Mouse (Mus musculus) liver, embryonic 16.5 days (tissue): ENCODE results near the gene C330021F23Rik. TPM values are rescaled to one million over a fixed set of nuclear protein-coding genes. Genes with fewer than 3 reads are reported as not detected.

Source experiments
- ATAC-seq: fragments of 200-750 bp; cut with Nextera tagmentation; 2 replicates; pipeline ENCODE4 v1.8.0; 2017; ENCODE audit warnings: low read depth, mild to moderate bottlenecking, moderate number of reproducible peaks, moderate library complexity
- H3K27ac ChIP-seq: fragments of 300-500 bp; sonication (generic); 2 replicates; pipeline ENCODE4 v1.5.1; 2014; ENCODE audit warnings: mild to moderate bottlenecking, low read length
- H3K27me3 ChIP-seq: fragments of 300-500 bp; sonication (generic); 2 replicates; pipeline ENCODE4 v1.6.1; 2014; ENCODE audit warnings: low read depth, low read length, mixed read lengths; ENCODE audit not compliant: control insufficient read depth, insufficient read depth
- H3K36me3 ChIP-seq: fragments of 300-500 bp; sonication (generic); 2 replicates; pipeline ENCODE4 v1.6.1; 2014; ENCODE audit warnings: mild to moderate bottlenecking; ENCODE audit not compliant: control insufficient read depth, insufficient read depth
- H3K4me1 ChIP-seq: fragments of 300-500 bp; sonication (generic); 2 replicates; pipeline ENCODE4 v1.6.1; 2014; ENCODE audit warnings: low read depth, low read length, mixed read lengths; ENCODE audit not compliant: control insufficient read depth
- H3K4me2 ChIP-seq: fragments of 300-500 bp; sonication (generic); 2 replicates; pipeline ENCODE4 v1.6.1; 2014; ENCODE audit warnings: low read depth, low read length, mixed read lengths
- H3K4me3 ChIP-seq: fragments of 300-500 bp; sonication (generic); 2 replicates; pipeline ENCODE4 v1.5.1; 2014; ENCODE audit warnings: low read depth, mild to moderate bottlenecking, low read length
- H3K9ac ChIP-seq: fragments of 300-500 bp; sonication (generic); 2 replicates; pipeline ENCODE4 v1.6.1; 2014; ENCODE audit warnings: low read depth, low read length
- H3K9me3 ChIP-seq: fragments of 300-500 bp; sonication (generic); replicated peaks from 2 replicates; pipeline ENCODE4 v1.6.1; 2016; ENCODE audit warnings: low read length; ENCODE audit not compliant: control insufficient read depth
- WGBS: fragments of 180-500 bp; shearing (Covaris S2); extraction: QIAGEN DNeasy Blood & Tissue Kit; methylation state at CpG from one replicate; pipeline ENCODE4 v1.1.7; 2014; ENCODE audit not compliant: insufficient replicate concordance; 5-methylcytosine and 5-hydroxymethylcytosine counted together
- polyA plus RNA-seq: library from polyadenylated mRNA; unstranded; fragments of >200 nt; fragmentation: Nextera tagmentation; extraction: Ambion mirVana; gene quantifications from 2 replicates; pipeline ENCODE4 v1.2.1, GENCODE M21; 2015

The C330021F23Rik gene
- polyA plus RNA-seq, 1 experiment from 2014 or later = 4.8 TPM

DNA sequence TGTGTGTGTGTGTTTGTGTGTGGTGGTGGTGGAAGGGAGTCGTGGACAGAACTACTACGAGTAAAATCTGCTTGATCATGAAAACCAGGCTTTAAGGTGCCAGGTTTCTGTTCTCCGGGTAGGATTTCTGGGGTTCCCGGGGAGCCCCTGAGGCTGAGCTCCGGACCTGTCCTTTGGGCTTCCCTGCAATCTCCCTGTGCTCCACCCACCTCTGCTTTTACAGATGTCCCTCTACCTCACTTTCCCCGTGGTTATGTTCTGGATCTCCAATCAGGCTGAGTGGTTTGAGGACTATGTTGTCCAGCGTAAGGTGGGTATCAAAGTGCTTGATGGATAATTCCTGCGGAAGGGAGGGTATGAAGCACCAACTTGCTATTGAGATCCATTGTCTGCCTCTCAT lies 54.3 kb downstream of the C330021F23Rik start:
- WGBS = 55% methylated on average over 8 of the region's 8 CpGs
- no peaks in the 10 kb centered on the region for H3K9me3 ChIP-seq
- H3K9ac ChIP-seq = peak overlapping the region; percentile 75
- H3K36me3 ChIP-seq = peaks cover 12% of the 10 kb centered on the region
- H3K4me1 ChIP-seq = peaks cover 17% of the 10 kb centered on the region
- no peaks in the 10 kb centered on the region for H3K27me3 ChIP-seq
- no peak for ATAC-seq
- H3K4me3 ChIP-seq = peak overlapping the region; percentile 89
- peak overlapping the region; percentile 85 for H3K4me2 ChIP-seq
- no peak overlapping the region for H3K27ac ChIP-seq

GRCm38 (mm10) chr8:3625445-3625844 lies 57.7 kb downstream of the C330021F23Rik start, which contains the start of gene Pcp2:
Gene Pcp2 (minus strand): TSS chr8:3625545.
- H3K9ac ChIP-seq = no peak within 1 kb of the TSS
- ATAC-seq = no peak
- no peaks in the 10 kb centered on the region for H3K36me3 ChIP-seq
- no peak within 1 kb of the TSS for H3K4me3 ChIP-seq
- no peaks in the 10 kb centered on the region; the same call in none of the 2 replicates for H3K27me3 ChIP-seq
- H3K9me3 ChIP-seq = no peaks in the 10 kb centered on the region
- no peak within 1 kb of the TSS for H3K27ac ChIP-seq
- 60% methylated on average over 1 of the region's 1 CpGs for WGBS
- peaks cover 10% of the 10 kb centered on the region for H3K4me1 ChIP-seq
- no peak within 1 kb of the TSS for H3K4me2 ChIP-seq

DNA sequence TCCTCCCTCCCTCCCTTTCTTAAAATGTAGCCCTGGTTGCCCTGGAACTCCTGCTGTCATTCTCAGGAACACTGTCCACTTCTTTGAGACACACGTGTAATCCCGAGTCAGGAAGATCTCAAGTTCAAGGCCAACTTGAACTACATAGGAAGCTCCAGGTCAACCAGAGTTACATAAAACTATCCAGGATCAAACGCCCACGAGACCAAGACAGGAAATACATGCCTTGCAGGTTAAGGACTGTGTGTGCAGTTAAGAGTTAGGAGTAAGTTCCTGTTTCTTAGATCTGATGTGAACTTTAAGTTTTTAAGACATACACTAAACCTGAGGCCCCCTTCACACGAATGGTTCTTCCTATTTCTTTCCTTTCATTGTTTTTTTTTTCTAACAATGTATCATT lies 59.2 kb downstream of the C330021F23Rik start:
- Histone ChIP-seq H3K4me1 (peaks cover 16% of the 10 kb centered on the region), H3K9me3 (no peaks in the 10 kb centered on the region), H3K9ac (no peak overlapping the region), H3K4me2 (no peak overlapping the region), H3K27ac (no peak overlapping the region), H3K36me3 (no peaks in the 10 kb centered on the region), H3K27me3 (no peaks in the 10 kb centered on the region; the same call in none of the 2 replicates), H3K4me3 (no peak overlapping the region)
- no peak for ATAC-seq
- WGBS = 18% methylated on average over 5 of the region's 5 CpGs

DNA sequence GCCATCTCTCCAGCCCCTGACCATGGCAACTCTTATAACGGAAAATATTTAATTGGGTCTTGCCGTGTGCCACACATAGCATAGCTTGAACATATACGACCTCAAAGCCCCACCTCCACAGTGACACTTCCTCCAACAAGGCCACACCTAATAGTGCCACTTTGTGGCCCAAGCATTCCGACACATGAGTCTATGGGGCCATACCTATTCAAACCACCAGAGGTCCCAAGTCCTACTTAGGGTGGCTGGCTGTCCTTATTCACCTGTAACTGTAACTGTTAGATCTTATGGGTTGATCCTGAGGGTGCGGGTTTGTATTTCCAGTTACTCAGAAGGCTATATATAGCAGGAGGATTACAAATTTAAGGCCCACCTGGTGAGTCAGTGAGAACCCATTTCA lies 60.2 kb downstream of the C330021F23Rik start:
- H3K9me3 ChIP-seq = no peaks in the 10 kb centered on the region
- no peak overlapping the region for H3K4me2 ChIP-seq
- no peaks in the 10 kb centered on the region for H3K36me3 ChIP-seq
- H3K9ac ChIP-seq = no peak overlapping the region
- peaks cover 13% of the 10 kb centered on the region for H3K4me1 ChIP-seq
- H3K4me3 ChIP-seq = no peak overlapping the region
- H3K27me3 ChIP-seq = no peaks in the 10 kb centered on the region; the same call in none of the 2 replicates
- 39% methylated on average over 5 of the region's 5 CpGs for WGBS
- no peak for ATAC-seq
- no peak overlapping the region for H3K27ac ChIP-seq

GRCm38 (mm10) chr8:3630647-3631477 lies 63.1 kb downstream of the C330021F23Rik start, which contains the start of gene Stxbp2:
Gene Stxbp2 (plus strand): TSS chr8:3630955.
- peaks cover 13% of the 10 kb centered on the region for H3K4me1 ChIP-seq

GRCm38 (mm10) chr8:3631478-3631875 lies 63.7 kb downstream of the C330021F23Rik start:
- 5% methylated on average over 8 of the region's 8 CpGs for WGBS
- Histone ChIP-seq H3K4me1 (peaks cover 13% of the 10 kb centered on the region), H3K4me3 (peak overlapping the region; percentile 84), H3K27ac (peak overlapping the region; percentile 16; the same call in 1 of the 2 replicates), H3K9me3 (no peaks in the 10 kb centered on the region), H3K4me2 (peak overlapping the region; percentile 82), H3K36me3 (peaks cover 15% of the 10 kb centered on the region), H3K27me3 (no peaks in the 10 kb centered on the region; the same call in none of the 2 replicates), H3K9ac (peak overlapping the region; percentile 85)
- ATAC-seq = peak; percentile 58

More at GRCm38 (mm10) chr8:3630647-3631477, 63.1 kb downstream of the C330021F23Rik start, which contains the start of gene Stxbp2:
- Histone ChIP-seq H3K27ac (peak within 1 kb of the TSS; percentile 16; the same call in 1 of the 2 replicates), H3K9ac (peak within 1 kb of the TSS; percentile 85), H3K9me3 (no peaks in the 10 kb centered on the region), H3K27me3 (no peaks in the 10 kb centered on the region; the same call in none of the 2 replicates), H3K4me3 (peak within 1 kb of the TSS; percentile 84), H3K36me3 (peaks cover 11% of the 10 kb centered on the region), H3K4me2 (peak within 1 kb of the TSS; percentile 82)
- WGBS = 4% methylated on average over 47 of the region's 47 CpGs
- ATAC-seq = peak; percentile 93

Other genes starting within 250 kb of the C330021F23Rik start
- gene A430078G23Rik, start 214.6 kb upstream of the C330021F23Rik start, polyA plus RNA-seq = 0.99 and 1.4 TPM in 2 replicates
- gene Arhgef18, start 175.0 kb upstream of the C330021F23Rik start, polyA plus RNA-seq = 2.1 and 2.6 TPM in 2 replicates
- gene Pex11g, start 100.3 kb upstream of the C330021F23Rik start, polyA plus RNA-seq = 8.1 and 8.5 TPM in 2 replicates
- gene Tex45, start 97.1 kb upstream of the C330021F23Rik start, polyA plus RNA-seq = not detected in 2 replicates
- 4.3 and 5.4 TPM in 2 replicates for gene Zfp358, start 74.9 kb upstream of the C330021F23Rik start, polyA plus RNA-seq
- gene Mcoln1, start 67.5 kb upstream of the C330021F23Rik start, polyA plus RNA-seq = 19.2 and 21.1 TPM in 2 replicates
- 10.9 and 11.3 TPM in 2 replicates for gene Pnpla6, start 52.6 kb upstream of the C330021F23Rik start, polyA plus RNA-seq
- 1.4 and 2.6 TPM in 2 replicates for gene Camsap3, start 19.3 kb downstream of the C330021F23Rik start, polyA plus RNA-seq
- gene Xab2, start 53.3 kb downstream of the C330021F23Rik start, polyA plus RNA-seq = 25.4 and 25.7 TPM in 2 replicates
- gene Pet100, start 53.6 kb downstream of the C330021F23Rik start, polyA plus RNA-seq = 76.2 and 80.9 TPM in 2 replicates
- gene Pcp2, start 57.6 kb downstream of the C330021F23Rik start, polyA plus RNA-seq = 0.07 TPM in 1 of 2 replicates, not detected in the other
- 48.6 and 50.9 TPM in 2 replicates for gene Stxbp2, start 63.0 kb downstream of the C330021F23Rik start, polyA plus RNA-seq
- 0.11 TPM in 1 of 2 replicates, not detected in the other for gene Retn, start 87.8 kb downstream of the C330021F23Rik start, polyA plus RNA-seq
- 7.7 and 8.2 TPM in 2 replicates for gene Mcemp1, start 97.8 kb downstream of the C330021F23Rik start, polyA plus RNA-seq
- gene Fcor, start 104.4 kb downstream of the C330021F23Rik start, polyA plus RNA-seq = 3.9 and 4.0 TPM in 2 replicates
- 12.9 and 13.0 TPM in 2 replicates for gene Trappc5, start 108.3 kb downstream of the C330021F23Rik start, polyA plus RNA-seq
- gene Fcer2a, start 126.2 kb downstream of the C330021F23Rik start, polyA plus RNA-seq = not detected in 2 replicates
- 8.2 and 10.3 TPM in 2 replicates for gene Clec4g, start 152.7 kb downstream of the C330021F23Rik start, polyA plus RNA-seq
- gene Cd209a, start 181.0 kb downstream of the C330021F23Rik start, polyA plus RNA-seq = 0.07 and 0.24 TPM in 2 replicates